Mouse (Mus musculus) CH12.LX (cell line): ENCODE results near the gene Ppp2r2c. TPM values are rescaled to one million over a fixed set of nuclear protein-coding genes. Genes with fewer than 3 reads are reported as not detected.

Experiments used
- DNase-seq: peaks from one replicate; pipeline ENCODE4 v3.0.0-alpha.2; 2013; ENCODE audit errors: extremely low read depth
- H3K27ac ChIP-seq: 2 replicates; pipeline ENCODE4 v1.5.1; 2012; ENCODE audit warnings: low read depth, mild to moderate bottlenecking, control low read depth, moderate library complexity; ENCODE audit not compliant: insufficient read depth
- H3K27me3 ChIP-seq: replicated peaks from 2 replicates; pipeline ENCODE3; 2012; ENCODE audit warnings: inconsistent platforms
- H3K36me3 ChIP-seq, 2 experiments: replicated peaks in 1 of 2; 2 replicates each; pipeline versions ENCODE3 to v1.6.1; 2012; ENCODE audit warnings: inconsistent platforms in 1 of 2, low read length in 1 of 2, mild to moderate bottlenecking in 1 of 2, mixed read lengths in 1 of 2, moderate library complexity in 1 of 2; ENCODE audit not compliant: control insufficient read depth in 1 of 2, insufficient read depth in 1 of 2
- H3K4me1 ChIP-seq, 2 experiments: 2 replicates each; pipeline ENCODE4 v1.6.1; 2012; ENCODE audit warnings: inconsistent platforms in 1 of 2, moderate library complexity in 1 of 2; ENCODE audit not compliant: insufficient read depth in 2 of 2, control insufficient read depth in 1 of 2
- H3K4me2 ChIP-seq: 2 replicates; pipeline ENCODE4 v1.6.1; 2012; ENCODE audit warnings: low read depth, mild to moderate bottlenecking, control low read depth; ENCODE audit not compliant: poor library complexity, insufficient read depth, severe bottlenecking
- H3K4me3 ChIP-seq, 3 experiments: fragments of 150-350 bp in 1 of 3; sonication (generic) in 1 of 3; replicated peaks in 1 of 3; 2 replicates each; pipeline versions ENCODE3 to v1.5.1; 2011 to 2012; ENCODE audit warnings: low read depth in 2 of 3, low read length in 2 of 3, mild to moderate bottlenecking in 2 of 3, moderate library complexity in 2 of 3, control low read depth in 1 of 3, improper control_type of control experiment in 1 of 3, inconsistent platforms in 1 of 3, mixed read lengths in 1 of 3; ENCODE audit not compliant: poor library complexity in 1 of 3
- H3K79me2 ChIP-seq: replicated peaks from 2 replicates; pipeline ENCODE4 v1.6.1; 2012; ENCODE audit warnings: mild to moderate bottlenecking, moderate library complexity; ENCODE audit not compliant: control insufficient read depth, poor library complexity, insufficient read depth, severe bottlenecking; ENCODE audit errors: extremely low read depth
- H3K9ac ChIP-seq: 2 replicates; pipeline ENCODE4 v1.6.1; 2012; ENCODE audit warnings: low read depth, mild to moderate bottlenecking, control low read depth, moderate library complexity; ENCODE audit not compliant: insufficient read depth
- H3K9me3 ChIP-seq: replicated peaks from 2 replicates; pipeline ENCODE3; 2012; ENCODE audit warnings: low read length, inconsistent platforms, mixed read lengths
- CHD2 ChIP-seq: IDR thresholded peaks from 2 replicates; pipeline ENCODE4 v1.6.1; 2011; ENCODE audit warnings: low read length, improper control_type of control experiment
- CTCF ChIP-seq, 2 experiments: IDR thresholded peaks in 1 of 2; conservative IDR thresholded peaks in 1 of 2; 2 replicates each; pipeline ENCODE4 v1.5.1; 2011 to 2012; ENCODE audit warnings: low read depth in 2 of 2, low read length in 2 of 2, improper control_type of control experiment in 1 of 2, inconsistent platforms in 1 of 2, mild to moderate bottlenecking in 1 of 2, moderate library complexity in 1 of 2
- ELF1 ChIP-seq: IDR thresholded peaks from 2 replicates; pipeline ENCODE4 v1.6.1; 2014; ENCODE audit warnings: low read depth, mild to moderate bottlenecking, inconsistent platforms, low read length, improper control_type of control experiment
- EP300 ChIP-seq: IDR thresholded peaks from 2 replicates; pipeline ENCODE4 v1.6.1; 2011; ENCODE audit warnings: low read length, improper control_type of control experiment
- ETS1 ChIP-seq: conservative IDR thresholded peaks from 2 replicates; pipeline ENCODE4 v1.6.1; 2012; ENCODE audit warnings: low read depth, mild to moderate bottlenecking, inconsistent platforms, low read length, improper control_type of control experiment, moderate library complexity
- IRF4 ChIP-seq: IDR thresholded peaks from 2 replicates; pipeline ENCODE4 v1.6.1; 2014; ENCODE audit warnings: low read depth, mild to moderate bottlenecking, inconsistent platforms, low read length, improper control_type of control experiment
- JUND ChIP-seq: conservative IDR thresholded peaks from 2 replicates; pipeline ENCODE4 v1.6.1; 2011; ENCODE audit warnings: low read depth, low read length, improper control_type of control experiment
- KAT2A ChIP-seq: IDR thresholded peaks from 2 replicates; pipeline ENCODE4 v1.6.1; 2012; ENCODE audit warnings: low read length, improper control_type of control experiment, inconsistent platforms; ENCODE audit not compliant: insufficient replicate concordance
- MXI1 ChIP-seq: IDR thresholded peaks from 2 replicates; pipeline ENCODE4 v1.6.1; 2011; ENCODE audit warnings: mild to moderate bottlenecking, low read depth, low read length, improper control_type of control experiment
- NELFE ChIP-seq: IDR thresholded peaks from 2 replicates; pipeline ENCODE4 v1.6.1; 2011; ENCODE audit warnings: low read depth, low read length, improper control_type of control experiment
- PAX5 ChIP-seq: IDR thresholded peaks from 2 replicates; pipeline ENCODE4 v1.6.1; 2012; ENCODE audit warnings: low read length, inconsistent platforms, mixed read lengths
- RAD21 ChIP-seq: IDR thresholded peaks from 2 replicates; pipeline ENCODE4 v1.6.1; 2011; ENCODE audit warnings: low read depth, mild to moderate bottlenecking, low read length, improper control_type of control experiment, moderate library complexity
- TBP ChIP-seq: conservative IDR thresholded peaks from 2 replicates; pipeline ENCODE4 v1.6.1; 2011; ENCODE audit warnings: low read depth, low read length, improper control_type of control experiment
- UBTF ChIP-seq: IDR thresholded peaks from 2 replicates; pipeline ENCODE4 v1.6.1; 2012; ENCODE audit warnings: low read depth, mild to moderate bottlenecking, inconsistent platforms, low read length, improper control_type of control experiment, moderate library complexity
- USF2 ChIP-seq: conservative IDR thresholded peaks from 2 replicates; pipeline ENCODE4 v1.6.1; 2011; ENCODE audit warnings: low read depth, low read length, improper control_type of control experiment
- ZC3H11A ChIP-seq: IDR thresholded peaks from 2 replicates; pipeline ENCODE4 v1.6.1; 2012; ENCODE audit warnings: low read depth, mild to moderate bottlenecking, inconsistent platforms, low read length, improper control_type of control experiment
- ZKSCAN1 ChIP-seq: IDR thresholded peaks from 2 replicates; pipeline ENCODE4 v1.6.1; 2012; ENCODE audit warnings: low read depth, inconsistent platforms, low read length, improper control_type of control experiment, borderline replicate concordance
- ZMIZ1 ChIP-seq: IDR thresholded peaks from 2 replicates; pipeline ENCODE4 v1.6.1; 2012; ENCODE audit warnings: low read depth, mild to moderate bottlenecking, inconsistent platforms, low read length, improper control_type of control experiment
- ZNF384 ChIP-seq: IDR thresholded peaks from 2 replicates; pipeline ENCODE4 v1.6.1; 2012; ENCODE audit warnings: low read depth, low read length, improper control_type of control experiment, inconsistent platforms
- dilution Hi-C: fragments of 300-500 bp; cut with MboI; formaldehyde crosslinking; loops from 2 replicates; pipeline ENCODE4 v1.14.3; 2020; ENCODE audit warnings: low sequenced_read_pairs; ENCODE audit not compliant: extremely low pct_unique_long_range_greater_than_20kb, extremely low pct_ligation_motif_present
- in situ Hi-C: fragments of 300-500 bp; cut with MboI; formaldehyde crosslinking; loops from 3 replicates; pipeline ENCODE4 v1.14.3; 2019; ENCODE audit warnings: low sequenced_read_pairs, low pct_ligation_motif_present, low pct_unique_long_range_greater_than_20kb, mixed read lengths
- polyA plus RNA-seq: library from polyadenylated mRNA; unstranded; fragments of >175 nt; gene quantifications from 2 replicates; pipeline ENCODE4 v1.2.1, GENCODE M21; 2012; ENCODE audit warnings: low read depth; ENCODE audit not compliant: insufficient read length
- total RNA-seq, 2 experiments: library from RNA; depleted of rRNA; stranded (reverse); fragments of 300-350 nt in 1 of 2; fragments of >200 nt in 1 of 2; gene quantifications; 2 replicates each; pipeline ENCODE4 v1.2.3; 2012 to 2014

Ppp2r2c gene
- total and polyA plus RNA-seq, 3 experiments = 0.07 to 0.21 TPM; not detected in 1

DNA sequence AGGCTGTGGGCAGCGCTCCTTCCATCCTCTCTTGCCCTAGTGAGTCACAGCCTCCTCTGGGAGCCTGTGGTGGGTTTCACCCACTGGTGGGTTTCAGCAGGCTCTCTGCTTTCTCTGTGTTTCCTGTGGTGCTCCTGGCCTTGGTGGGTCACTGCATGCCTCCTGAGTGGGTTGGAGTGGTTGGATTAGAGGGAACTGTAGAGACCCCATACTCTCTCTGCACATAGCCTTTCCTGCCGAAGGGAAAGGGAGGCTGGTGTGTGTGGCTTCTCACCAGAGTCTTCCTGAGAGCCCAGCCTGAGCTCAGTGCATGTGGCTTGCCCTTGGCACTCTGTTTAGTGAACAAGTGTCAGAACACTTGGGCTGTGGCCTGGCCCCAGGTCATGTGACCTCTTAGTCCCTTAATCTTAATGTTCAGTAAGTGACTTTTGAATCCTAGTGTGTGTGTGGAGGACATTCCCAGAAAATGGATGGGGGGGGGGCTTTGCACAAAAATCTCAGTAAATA, 21.1 kb downstream of the Ppp2r2c start:
- dilution Hi-C loops (no loop called here), in situ Hi-C loops (no loop called here)
- Histone ChIP-seq H3K9ac (no peak overlapping the region), H3K4me2 (no peak overlapping the region), H3K79me2 (no peaks in the 10 kb centered on the region), H3K4me1 (peaks cover 39 to 57% of the 10 kb centered on the region in 2 experiments), H3K27ac (no peak overlapping the region), H3K36me3 (no peaks in the 10 kb centered on the region), H3K4me3 (no peak overlapping the region), H3K27me3 (peaks cover 12% of the 10 kb centered on the region), H3K9me3 (no peaks in the 10 kb centered on the region)
- DNase-seq = no peak
- TF ChIP-seq PAX5 (no peak), ETS1 (no peak), ZMIZ1 (no peak), MXI1 (no peak), ELF1 (no peak), RAD21 (no peak), UBTF (no peak), ZNF384 (no peak), JUND (no peak)

DNA sequence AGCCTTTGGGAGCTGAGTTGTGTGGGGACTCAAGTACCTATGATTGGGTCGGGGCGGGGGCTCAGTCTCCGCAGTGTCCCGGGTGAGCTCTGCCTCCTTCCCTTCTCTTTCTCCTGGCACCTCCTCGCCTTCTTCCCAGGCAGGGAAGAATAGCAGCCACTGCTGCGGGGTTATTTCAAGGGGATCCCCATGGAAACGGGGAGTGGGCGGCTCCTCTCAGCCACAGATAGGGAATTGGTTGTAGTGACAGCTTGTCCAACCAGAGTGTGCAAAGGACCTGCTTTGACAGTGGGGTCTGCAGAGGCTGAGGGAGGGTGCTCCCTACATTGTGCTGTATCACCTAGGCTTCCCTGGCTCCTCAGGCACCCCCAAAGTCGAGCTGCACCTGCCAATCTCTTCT, 22.5 kb downstream of the Ppp2r2c start:
- in situ Hi-C loops (no loop called here), dilution Hi-C loops (no loop called here)
- Histone ChIP-seq H3K27ac (no peak overlapping the region), H3K9ac (no peak overlapping the region), H3K9me3 (no peaks in the 10 kb centered on the region), H3K4me2 (no peak overlapping the region), H3K4me1 (peaks cover 37 to 52% of the 10 kb centered on the region in 2 experiments), H3K4me3 (no peak overlapping the region), H3K36me3 (no peaks in the 10 kb centered on the region), H3K79me2 (no peaks in the 10 kb centered on the region), H3K27me3 (peaks cover 21% of the 10 kb centered on the region)
- TF ChIP-seq EP300 (no peak), ELF1 (no peak), KAT2A (no peak), CHD2 (no peak), USF2 (no peak), IRF4 (no peak), CTCF (conservative IDR thresholded peaks at IDR 0.05 in 1 of 2, IDR thresholded peaks at IDR 0.05 in 1 of 2; ENCODE audit: low read depth in 2 of 2, low read length in 2 of 2) (no peak), TBP (no peak), PAX5 (no peak), NELFE (no peak), ZKSCAN1 (no peak), ZC3H11A (no peak)
- no peak for DNase-seq
